Mouse (Mus musculus) neural tube, embryonic 15.5 days (tissue): ENCODE measurements around the gene Olfr555. TPM values are rescaled to one million over a fixed set of nuclear protein-coding genes. Genes with fewer than 3 reads are reported as not detected.
"Not testable (repeated sequence)": the region's sequence is repeated elsewhere in the genome, so short reads cannot be mapped to it uniquely, and the experiment has no call there.

Experiments used
- ATAC-seq: fragments of 200-750 bp; cut with Nextera tagmentation; 2 replicates; pipeline ENCODE4 v1.8.0; 2017; ENCODE audit warnings: mild to moderate bottlenecking, moderate TSS enrichment, moderate library complexity; ENCODE audit not compliant: low FRiP score
- H3K27ac ChIP-seq: fragments of 300-500 bp; sonication (generic); replicated peaks from 2 replicates; pipeline ENCODE4 v1.5.1; 2015; ENCODE audit warnings: mild to moderate bottlenecking, inconsistent platforms
- H3K27me3 ChIP-seq: fragments of 300-500 bp; sonication (generic); replicated peaks from 2 replicates; pipeline ENCODE4 v1.6.1; 2015; ENCODE audit warnings: inconsistent platforms
- H3K36me3 ChIP-seq: fragments of 300-500 bp; sonication (generic); 2 replicates; pipeline ENCODE4 v1.6.1; 2015; ENCODE audit warnings: inconsistent platforms
- H3K4me1 ChIP-seq: fragments of 300-500 bp; sonication (generic); 2 replicates; pipeline ENCODE4 v1.6.1; 2015; ENCODE audit warnings: inconsistent platforms
- H3K4me2 ChIP-seq: fragments of 300-500 bp; sonication (generic); 2 replicates; pipeline ENCODE4 v1.6.1; 2015; ENCODE audit warnings: inconsistent platforms, mild to moderate bottlenecking, moderate library complexity
- H3K4me3 ChIP-seq: fragments of 300-500 bp; sonication (generic); replicated peaks from 2 replicates; pipeline ENCODE4 v1.5.1; 2015; ENCODE audit warnings: mild to moderate bottlenecking, inconsistent platforms
- H3K9ac ChIP-seq: fragments of 300-500 bp; sonication (generic); replicated peaks from 2 replicates; pipeline ENCODE4 v1.6.1; 2015; ENCODE audit warnings: mild to moderate bottlenecking, inconsistent platforms
- H3K9me3 ChIP-seq: fragments of 300-500 bp; sonication (generic); replicated peaks from 2 replicates; pipeline ENCODE4 v1.6.1; 2016; ENCODE audit warnings: inconsistent platforms
- WGBS: fragments of 180-500 bp; shearing (Covaris S2); methylation state at CpG from one replicate; pipeline ENCODE4 v1.1.7; 2015; ENCODE audit warnings: mixed read lengths; 5-methylcytosine and 5-hydroxymethylcytosine counted together
- polyA plus RNA-seq: library from polyadenylated mRNA; unstranded; fragments of >200 nt; fragmentation: Nextera tagmentation; extraction: Ambion mirVana; gene quantifications from 2 replicates; pipeline ENCODE4 v1.2.1, GENCODE M21; 2015

The Olfr555 gene
- not detected in 2 replicates for polyA plus RNA-seq

- Histone ChIP-seq H3K4me3 (no peak within 1 kb of the TSS), H3K36me3 (no peaks in the 10 kb centered on the region), H3K4me1 (no peaks in the 10 kb centered on the region), H3K27ac (no peak within 1 kb of the TSS), H3K9ac (no peak within 1 kb of the TSS), H3K9me3 (no peaks in the 10 kb centered on the region), H3K4me2 (no peak within 1 kb of the TSS), H3K27me3 (no peaks in the 10 kb centered on the region)
- WGBS, result 74% methylated on average over 1 of the region's 1 CpGs
- ATAC-seq, result no peak
Measured at GRCm38 (mm10) chr7:102658523-102658922, at the start of gene Olfr555. Gene Olfr555 (plus strand): TSS chr7:102658823.

DNA sequence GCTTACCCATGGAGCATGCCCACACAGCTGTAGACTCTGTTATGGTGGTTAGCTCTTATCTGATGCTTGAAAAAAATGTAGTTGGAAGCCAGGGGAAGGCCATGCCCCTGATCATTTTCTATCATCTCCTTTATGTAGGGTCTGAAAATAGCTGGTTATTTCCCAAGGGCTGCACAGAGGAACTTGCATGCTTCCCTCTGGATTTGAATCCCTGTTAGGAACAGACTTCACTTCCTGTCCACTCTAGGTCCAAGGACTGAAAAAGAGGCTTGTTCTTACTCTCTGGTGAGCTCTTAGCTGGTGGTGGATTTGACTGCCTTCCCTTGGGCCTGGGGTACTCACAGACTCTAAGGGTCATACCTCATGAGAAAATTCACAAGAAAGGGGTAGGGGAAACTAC, 40.5 kb upstream of the Olfr555 start, which contains the start of gene Olfr553:
Olfr553 (minus strand) TSS at position 101 of the 400 bp plus-strand sequence.
- Histone ChIP-seq H3K4me3 (no peak within 1 kb of the TSS), H3K4me2 (no peak within 1 kb of the TSS), H3K27me3 (no peaks in the 10 kb centered on the region), H3K36me3 (no peaks in the 10 kb centered on the region), H3K9ac (no peak within 1 kb of the TSS), H3K9me3 (no peaks in the 10 kb centered on the region), H3K27ac (no peak within 1 kb of the TSS), H3K4me1 (no peaks in the 10 kb centered on the region)
- no peak for ATAC-seq

- Histone ChIP-seq H3K4me3 (no peak overlapping the region), H3K4me1 (no peaks in the 10 kb centered on the region), H3K27ac (no peak overlapping the region), H3K36me3 (no peaks in the 10 kb centered on the region), H3K9me3 (no peaks in the 10 kb centered on the region), H3K9ac (no peak overlapping the region), H3K27me3 (no peaks in the 10 kb centered on the region), H3K4me2 (no peak overlapping the region)
- ATAC-seq, result no peak
- WGBS, result 73% methylated on average over 5 of the region's 5 CpGs
Measured at GRCm38 (mm10) chr7:102619608-102620007, 39.0 kb upstream of the Olfr555 start.

DNA sequence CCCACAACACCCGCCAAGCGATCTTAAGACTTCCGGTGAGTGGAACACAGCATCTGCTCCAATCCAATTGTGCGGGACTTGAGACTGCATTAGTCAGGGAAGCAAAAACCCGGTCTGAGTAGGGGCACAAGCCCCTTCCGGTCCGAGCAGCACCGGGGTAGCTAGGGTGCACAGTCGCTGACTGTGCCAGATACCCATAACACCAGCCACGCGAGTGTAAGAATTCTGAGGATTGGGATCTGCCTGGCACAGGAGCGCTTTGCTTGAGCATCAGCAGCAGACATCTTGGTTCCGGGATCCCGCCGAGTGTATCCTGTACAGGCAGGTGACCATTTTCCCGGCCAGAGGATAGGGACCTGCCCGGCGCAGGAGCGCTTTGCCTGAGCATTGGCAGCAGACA, 38.3 kb upstream of the Olfr555 start:
- H3K4me3 ChIP-seq, H3K9ac ChIP-seq, H3K36me3 ChIP-seq, H3K4me1 ChIP-seq, H3K4me2 ChIP-seq, H3K27ac ChIP-seq, H3K27me3 ChIP-seq, H3K9me3 ChIP-seq, ATAC-seq: not testable (repeated sequence)
- WGBS, result 92% methylated on average over 19 of the region's 19 CpGs

- 35% methylated on average over 3 of the region's 3 CpGs for WGBS
- no peaks in the 10 kb centered on the region for H3K36me3 ChIP-seq
- H3K9me3 ChIP-seq, result no peaks in the 10 kb centered on the region
- H3K27me3 ChIP-seq, result no peaks in the 10 kb centered on the region
- H3K4me2 ChIP-seq, result no peak overlapping the region
- H3K27ac ChIP-seq, result no peak overlapping the region
- no peaks in the 10 kb centered on the region for H3K4me1 ChIP-seq
- no peak overlapping the region for H3K4me3 ChIP-seq
- no peak overlapping the region for H3K9ac ChIP-seq
- ATAC-seq, result no peak
Measured at GRCm38 (mm10) chr7:102636665-102637064, 22.0 kb upstream of the Olfr555 start.

- WGBS, result 66% methylated on average over 1 of the region's 1 CpGs
- H3K4me3 ChIP-seq, result no peak within 1 kb of the TSS
- H3K4me1 ChIP-seq, result no peaks in the 10 kb centered on the region
- ATAC-seq, result no peak
- H3K27ac ChIP-seq, result no peak within 1 kb of the TSS
- no peak within 1 kb of the TSS for H3K9ac ChIP-seq
- no peak within 1 kb of the TSS for H3K4me2 ChIP-seq
- H3K27me3 ChIP-seq, result no peaks in the 10 kb centered on the region
- no peaks in the 10 kb centered on the region for H3K9me3 ChIP-seq
- H3K36me3 ChIP-seq, result no peaks in the 10 kb centered on the region
Measured at GRCm38 (mm10) chr7:102638132-102638531, 20.5 kb upstream of the Olfr555 start, which contains the start of gene Olfr554. Gene Olfr554 (plus strand): TSS chr7:102638432.

GRCm38 (mm10) chr7:102644945-102645344, 13.7 kb upstream of the Olfr555 start:
- not testable (repeated sequence) for H3K9ac ChIP-seq, H3K27ac ChIP-seq, H3K4me3 ChIP-seq, ATAC-seq, H3K9me3 ChIP-seq, H3K36me3 ChIP-seq, H3K4me2 ChIP-seq, H3K4me1 ChIP-seq, H3K27me3 ChIP-seq
- WGBS, result 87% methylated on average over 4 of the region's 4 CpGs

DNA sequence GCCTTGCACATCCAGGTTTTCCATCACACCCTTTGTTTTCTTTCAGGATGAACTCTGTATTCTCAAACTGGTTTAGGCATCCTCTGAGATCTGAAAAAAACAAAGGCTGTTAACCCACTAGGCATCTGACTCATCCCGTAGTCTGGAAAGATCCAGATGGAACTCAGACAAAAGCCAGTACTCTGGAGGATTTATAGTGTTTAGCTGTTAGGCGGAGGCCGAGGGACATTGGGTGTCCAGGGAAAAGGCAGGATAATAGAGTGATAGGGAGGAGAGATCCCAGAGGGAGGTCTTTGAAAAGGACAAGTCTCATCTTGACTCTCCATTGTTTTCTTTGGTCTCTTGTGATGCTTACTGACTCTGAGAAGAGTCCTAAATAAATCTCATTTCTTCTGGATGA, 6.0 kb downstream of the Olfr555 start, which contains the start of gene Olfr556:
Olfr556 (plus strand) TSS at position 301 of the 400 bp plus-strand sequence.
- H3K4me2 ChIP-seq, result no peak within 1 kb of the TSS
- WGBS, result 19% methylated on average over 3 of the region's 3 CpGs
- H3K9ac ChIP-seq, result no peak within 1 kb of the TSS
- no peaks in the 10 kb centered on the region for H3K27me3 ChIP-seq
- H3K4me1 ChIP-seq, result no peaks in the 10 kb centered on the region
- H3K27ac ChIP-seq, result no peak within 1 kb of the TSS
- H3K9me3 ChIP-seq, result no peaks in the 10 kb centered on the region
- ATAC-seq, result no peak
- no peak within 1 kb of the TSS for H3K4me3 ChIP-seq
- no peaks in the 10 kb centered on the region for H3K36me3 ChIP-seq

DNA sequence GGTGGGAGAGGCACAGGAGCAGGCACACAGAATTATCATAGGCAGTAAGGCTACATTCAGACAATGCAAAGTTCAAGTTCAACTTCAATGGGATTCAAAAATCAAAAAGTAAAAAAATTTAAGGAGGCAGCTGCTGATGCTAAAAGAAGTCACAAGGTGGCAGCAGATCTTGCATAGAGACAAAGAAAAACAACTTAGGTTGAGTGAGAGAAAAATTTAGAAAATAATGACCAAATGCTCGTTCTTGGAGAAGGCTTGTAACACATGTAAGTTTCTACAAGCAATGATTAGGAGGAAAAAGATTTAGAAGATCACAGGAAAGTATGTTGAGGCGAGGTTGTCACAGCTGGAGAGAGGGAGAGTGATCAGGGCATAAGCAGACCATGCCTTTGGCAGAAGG, 6.8 kb downstream of the Olfr555 start:
- Histone ChIP-seq H3K27me3 (no peaks in the 10 kb centered on the region), H3K4me2 (no peak overlapping the region), H3K36me3 (no peaks in the 10 kb centered on the region), H3K9ac (no peak overlapping the region), H3K27ac (no peak overlapping the region), H3K4me3 (no peak overlapping the region), H3K4me1 (no peaks in the 10 kb centered on the region), H3K9me3 (no peaks in the 10 kb centered on the region)
- WGBS, result 40% methylated on average over 2 of the region's 2 CpGs
- no peak for ATAC-seq

DNA sequence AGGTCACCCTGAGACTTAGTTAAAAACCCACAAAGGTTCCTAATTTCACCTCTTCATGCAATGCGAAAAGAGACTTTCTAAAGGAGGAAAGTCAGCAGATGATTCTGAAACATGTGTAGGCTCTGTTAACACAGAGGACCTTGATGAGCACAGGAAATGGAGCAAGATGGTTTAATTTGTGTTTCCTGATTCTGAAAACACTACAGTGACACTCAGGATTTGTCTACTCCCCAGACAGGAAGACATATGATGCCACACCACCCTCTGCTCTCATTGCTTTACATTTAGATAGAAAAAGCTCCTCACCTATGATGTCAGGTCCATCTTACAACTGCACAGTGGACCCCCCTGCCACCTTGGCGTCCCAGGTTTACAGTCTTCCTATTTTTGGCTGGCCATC, 17.6 kb downstream of the Olfr555 start:
- Histone ChIP-seq H3K36me3 (no peaks in the 10 kb centered on the region), H3K27me3 (no peaks in the 10 kb centered on the region), H3K27ac (no peak overlapping the region), H3K4me2 (no peak overlapping the region), H3K4me1 (no peaks in the 10 kb centered on the region), H3K9me3 (no peaks in the 10 kb centered on the region), H3K9ac (no peak overlapping the region), H3K4me3 (no peak overlapping the region)
- 90% methylated on average over 2 of the region's 2 CpGs for WGBS
- no peak for ATAC-seq

DNA sequence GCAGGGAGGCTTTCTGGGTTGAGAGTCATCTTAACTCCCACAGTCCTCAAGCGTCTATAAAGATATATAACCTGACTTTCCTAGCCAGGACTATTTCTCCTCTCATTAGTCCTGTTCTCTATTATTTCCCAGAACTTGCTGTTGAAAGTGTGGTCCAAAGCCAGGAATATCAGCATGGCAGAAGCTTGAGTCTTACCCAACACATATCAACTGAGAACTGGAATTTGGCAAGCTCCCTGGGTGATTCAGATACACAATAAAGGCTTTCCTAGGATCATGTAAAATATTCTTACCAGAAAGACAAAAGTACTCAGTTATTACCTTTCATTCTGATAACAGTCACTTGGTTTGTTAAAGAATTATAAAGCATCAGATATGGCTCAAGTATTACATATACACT, 23.3 kb downstream of the Olfr555 start:
- no peak overlapping the region for H3K4me3 ChIP-seq
- 91% methylated on average over 1 of the region's 1 CpGs for WGBS
- H3K36me3 ChIP-seq, result no peaks in the 10 kb centered on the region
- H3K4me1 ChIP-seq, result no peaks in the 10 kb centered on the region
- no peaks in the 10 kb centered on the region for H3K9me3 ChIP-seq
- ATAC-seq, result no peak
- H3K27me3 ChIP-seq, result no peaks in the 10 kb centered on the region
- no peak overlapping the region for H3K9ac ChIP-seq
- no peak overlapping the region for H3K27ac ChIP-seq
- H3K4me2 ChIP-seq, result no peak overlapping the region

GRCm38 (mm10) chr7:102686944-102687501, 28.4 kb downstream of the Olfr555 start, which contains the start of gene Trim68:
Gene Trim68 (minus strand): TSS chr7:102687327.
- no peaks in the 10 kb centered on the region for H3K36me3 ChIP-seq
- H3K9ac ChIP-seq, result peak within 1 kb of the TSS; percentile 71
- under 1% methylated on average over 38 of the region's 40 CpGs for WGBS
- H3K4me1 ChIP-seq, result 0 out of 2 replicates have a peak, but pooled peaks cover 5% of the 10 kb centered on the region
- peak within 1 kb of the TSS; percentile 76 for H3K4me2 ChIP-seq
- H3K27ac ChIP-seq, result peak within 1 kb of the TSS; percentile 83
- H3K27me3 ChIP-seq, result no peaks in the 10 kb centered on the region
- H3K9me3 ChIP-seq, result no peaks in the 10 kb centered on the region
- H3K4me3 ChIP-seq, result peak within 1 kb of the TSS; percentile 74
- peak; percentile 100 for ATAC-seq
